Mouse (Mus musculus): ENCODE data around the gene Cplx1.

Gene Cplx1

DNA sequence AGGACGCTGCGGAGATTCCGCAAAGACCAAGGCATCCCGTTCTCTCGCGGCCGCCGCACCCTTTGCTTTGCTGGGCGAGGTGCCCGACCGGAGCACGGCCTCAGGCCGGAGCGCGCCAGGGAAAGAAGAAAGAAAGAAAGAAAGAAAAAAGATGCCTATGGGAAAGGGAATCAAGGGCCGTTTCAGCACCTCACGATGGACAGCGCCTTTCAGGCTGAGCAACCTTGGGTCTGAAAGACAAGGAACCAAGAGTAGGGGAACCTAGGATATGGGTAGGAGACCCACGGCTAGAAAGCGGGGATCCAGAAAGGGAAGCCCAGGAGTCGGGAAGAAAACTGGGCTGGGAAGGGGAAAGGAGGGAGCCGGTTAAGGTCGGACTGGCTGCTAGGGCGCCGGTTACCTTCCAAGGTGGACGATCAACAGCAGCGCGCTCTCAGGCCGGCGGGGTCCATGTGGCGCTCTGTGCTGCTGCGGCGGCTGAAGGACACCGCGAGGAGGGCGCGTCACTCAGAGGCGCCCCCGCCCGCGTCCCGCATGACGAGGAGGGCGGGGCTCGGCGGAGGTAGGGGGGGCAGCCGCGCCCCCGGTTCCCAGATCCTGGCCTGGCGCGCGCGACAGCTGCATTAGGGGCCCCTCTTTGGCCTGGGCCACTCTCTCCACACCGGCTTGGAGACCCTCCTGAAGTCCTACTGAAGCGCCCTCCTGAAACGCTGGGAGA lies at the start of gene Cplx1:
Gene Cplx1, minus strand, starts transcription at position 536 of the 718 bp plus-strand sequence.
- DNase-seq (ENCODE audit: extremely low read depth, low read depth) = peak; percentile 13

- no peak for DNase-seq (ENCODE audit: extremely low read depth, low read depth)
Measured at GRCm38 (mm10) chr5:108581361-108581891, 31.6 kb upstream of the Cplx1 start.

DNA sequence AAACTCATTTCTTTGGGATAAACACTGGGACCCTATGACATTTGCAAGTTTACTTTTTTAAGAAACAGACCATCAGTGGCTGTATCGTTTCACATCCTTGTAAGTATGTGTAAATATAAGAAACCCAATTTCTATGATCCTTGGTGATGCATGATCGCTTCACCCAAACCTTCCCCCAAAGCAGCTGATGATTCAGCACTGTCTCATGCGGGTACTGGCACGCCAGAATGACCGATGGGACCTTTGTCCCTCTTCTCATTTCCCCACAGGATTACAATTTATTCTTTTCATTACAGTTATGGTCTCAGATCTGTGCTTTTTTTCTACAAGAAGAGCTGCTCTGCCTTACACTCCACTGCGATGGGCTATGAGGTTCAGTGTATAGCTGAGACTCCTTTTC lies 23.2 kb upstream of the Cplx1 start:
- DNase-seq (ENCODE audit: extremely low read depth, low read depth) = no peak

GRCm38 (mm10) chr5:108570991-108571390 lies 21.2 kb upstream of the Cplx1 start:
- no peak for DNase-seq (ENCODE audit: extremely low read depth, low read depth)

GRCm38 (mm10) chr5:108567104-108567503 lies 17.3 kb upstream of the Cplx1 start:
- no peak for DNase-seq (ENCODE audit: extremely low read depth, low read depth)

- DNase-seq (ENCODE audit: extremely low read depth, low read depth) = no peak
Measured at GRCm38 (mm10) chr5:108566523-108566922, 16.7 kb upstream of the Cplx1 start.

DNA sequence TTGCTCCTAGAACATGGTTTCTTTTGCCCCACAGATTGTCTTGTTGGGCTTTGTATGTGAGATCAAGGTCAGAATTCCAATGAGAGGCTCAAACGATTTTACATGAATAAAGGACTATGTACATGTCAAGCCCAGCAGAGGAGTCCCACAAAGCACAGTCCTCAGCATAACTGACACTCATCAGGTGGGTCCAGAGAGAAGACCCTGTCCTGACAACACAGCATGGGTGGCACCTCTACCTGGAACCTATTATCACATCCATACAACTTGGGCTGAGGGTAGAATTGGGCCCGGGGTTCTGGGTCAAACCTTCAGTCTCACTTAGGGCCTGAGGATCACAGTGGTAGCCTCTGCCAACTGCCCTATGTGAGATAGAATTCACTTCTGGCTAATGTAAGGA lies 15.6 kb upstream of the Cplx1 start:
- DNase-seq (ENCODE audit: extremely low read depth, low read depth) = no peak

DNA sequence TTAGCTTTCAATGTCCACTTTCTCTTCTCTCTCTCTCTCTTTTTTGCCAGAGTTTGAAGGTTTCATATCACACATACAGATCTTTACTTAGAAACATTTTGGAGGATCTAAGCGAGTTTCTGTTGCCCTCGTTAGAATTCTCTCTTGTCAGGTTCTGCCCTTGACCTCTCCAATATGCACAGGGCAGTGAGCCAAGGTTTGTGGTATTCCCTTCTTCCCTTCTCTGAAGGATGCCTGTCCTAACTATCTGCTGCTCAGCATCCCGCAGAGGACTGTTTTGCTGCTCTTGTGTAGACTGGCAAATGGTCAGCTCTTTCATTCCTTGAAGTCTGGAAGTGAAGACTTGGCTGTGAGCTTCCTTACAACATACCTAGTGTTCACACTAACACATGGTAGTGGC lies 14.5 kb upstream of the Cplx1 start:
- DNase-seq (ENCODE audit: extremely low read depth, low read depth) = no peak

GRCm38 (mm10) chr5:108562483-108562882 lies 12.7 kb upstream of the Cplx1 start:
- no peak for DNase-seq (ENCODE audit: extremely low read depth, low read depth)

GRCm38 (mm10) chr5:108556986-108557385 lies 7.2 kb upstream of the Cplx1 start:
- no peak for DNase-seq (ENCODE audit: extremely low read depth, low read depth)

DNA sequence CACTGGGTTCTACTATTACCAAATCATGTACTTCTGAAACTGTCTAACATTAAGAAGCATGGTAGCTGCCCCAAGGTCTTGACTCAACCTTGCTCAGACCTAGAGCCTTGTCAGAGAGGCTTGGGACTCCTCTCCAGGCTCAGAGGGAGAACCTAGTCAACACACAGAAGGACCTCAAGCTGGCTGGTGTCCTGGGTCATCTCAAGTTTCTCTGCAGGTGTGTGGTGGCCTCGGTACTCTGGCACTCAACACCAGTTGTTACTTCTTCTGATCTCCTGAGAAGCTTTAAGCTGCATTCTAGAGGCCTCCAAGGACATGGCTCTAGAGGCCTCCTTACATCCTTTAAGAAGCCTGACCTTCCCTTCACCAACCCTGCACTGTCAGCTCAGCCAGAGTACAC lies 4.2 kb upstream of the Cplx1 start:
- DNase-seq (ENCODE audit: extremely low read depth, low read depth) = no peak

DNA sequence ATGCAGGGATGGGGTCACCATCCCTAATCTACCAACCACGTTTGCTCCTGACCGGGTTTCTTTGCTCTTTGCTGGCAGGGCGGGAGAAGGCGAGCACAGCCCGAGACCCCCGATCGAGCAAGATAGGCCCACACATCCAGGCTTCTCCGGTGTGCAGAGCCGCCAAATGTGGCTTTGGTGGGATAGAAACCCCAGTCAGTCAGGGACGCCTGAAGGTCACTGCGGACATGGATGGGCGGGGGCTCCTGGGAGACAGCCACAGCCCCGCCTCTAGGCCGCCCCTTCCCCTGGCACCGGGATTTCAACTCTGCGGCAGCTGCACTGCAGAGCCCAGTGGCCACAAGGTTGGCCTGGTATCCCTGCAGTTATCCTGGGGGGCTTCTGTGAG lies 377 bp upstream of the Cplx1 start:
- no peak for DNase-seq (ENCODE audit: extremely low read depth, low read depth)

DNA sequence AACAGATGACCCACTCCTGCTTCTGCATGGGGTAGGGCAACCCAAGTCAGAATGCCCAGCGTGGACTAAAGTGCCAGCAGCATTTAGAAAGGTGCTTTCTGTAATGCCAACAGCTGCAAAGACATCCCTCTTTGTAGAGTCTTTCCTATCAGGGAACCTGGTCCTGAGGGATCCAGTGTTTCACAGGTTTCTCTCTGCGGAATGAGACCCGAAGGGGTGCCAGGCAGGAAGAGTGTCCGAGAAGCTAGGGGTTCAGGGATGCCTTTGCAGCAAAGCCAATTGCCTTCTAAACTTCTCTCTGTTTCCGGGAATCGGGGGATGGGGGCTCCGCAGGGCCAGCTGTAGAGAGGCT lies 711 bp downstream of the Cplx1 start:
- DNase-seq (ENCODE audit: extremely low read depth, low read depth) = no peak

- no peak for DNase-seq (ENCODE audit: extremely low read depth, low read depth)
Measured at GRCm38 (mm10) chr5:108547636-108548035, 2.2 kb downstream of the Cplx1 start.

GRCm38 (mm10) chr5:108543516-108544291 lies 6.1 kb downstream of the Cplx1 start:
- no peak for DNase-seq (ENCODE audit: extremely low read depth, low read depth)

GRCm38 (mm10) chr5:108534188-108534587 lies 15.6 kb downstream of the Cplx1 start:
- DNase-seq (ENCODE audit: extremely low read depth, low read depth) = peak; percentile 64

GRCm38 (mm10) chr5:108522597-108522996 lies 27.2 kb downstream of the Cplx1 start:
- DNase-seq (ENCODE audit: extremely low read depth, low read depth) = no peak

GRCm38 (mm10) chr5:108521896-108522295 lies 27.9 kb downstream of the Cplx1 start:
- no peak for DNase-seq (ENCODE audit: extremely low read depth, low read depth)

GRCm38 (mm10) chr5:108521016-108521415 lies 28.8 kb downstream of the Cplx1 start:
- DNase-seq (ENCODE audit: extremely low read depth, low read depth) = no peak

DNA sequence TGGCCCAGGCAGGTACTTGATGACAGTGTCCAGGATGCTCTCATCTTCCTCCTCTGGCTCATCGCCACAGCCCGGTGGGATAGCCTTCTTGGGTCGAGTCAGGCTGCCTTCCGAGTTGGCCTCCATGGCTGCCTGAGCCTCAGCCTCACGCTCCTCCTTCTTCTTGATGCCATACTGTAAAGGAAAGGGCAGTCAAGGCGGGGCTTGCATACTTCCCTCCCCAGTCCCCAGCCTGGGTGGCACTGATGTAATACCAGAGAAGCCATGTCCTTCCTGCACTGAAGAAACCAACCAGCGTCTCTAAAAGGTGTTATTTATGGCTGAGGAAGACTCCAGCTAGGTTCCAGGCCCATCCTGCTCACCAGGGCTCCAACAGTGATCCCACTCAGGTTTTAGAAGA lies 29.7 kb downstream of the Cplx1 start:
- DNase-seq (ENCODE audit: extremely low read depth, low read depth) = no peak

DNA sequence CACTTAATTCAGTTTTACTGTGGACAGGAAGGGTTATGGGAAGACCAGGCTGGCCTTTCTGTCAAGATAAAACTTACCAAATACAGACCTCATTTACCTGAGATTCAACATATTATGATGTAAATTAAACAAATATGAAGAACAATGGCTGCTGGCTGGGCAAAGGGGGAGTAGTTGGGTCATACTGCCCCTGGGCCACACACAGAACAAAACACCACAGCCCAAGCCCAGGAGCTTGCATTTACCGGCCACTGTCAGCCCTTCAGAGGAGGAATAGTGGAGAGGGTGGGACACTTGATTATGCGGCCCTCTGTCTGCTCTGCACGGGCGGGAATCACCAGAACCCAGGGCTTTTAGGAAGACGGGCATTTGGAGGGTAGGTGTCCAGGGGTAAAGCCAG lies 30.9 kb downstream of the Cplx1 start:
- DNase-seq (ENCODE audit: extremely low read depth, low read depth) = no peak

GRCm38 (mm10) chr5:108518106-108518885 lies 31.5 kb downstream of the Cplx1 start:
- DNase-seq (ENCODE audit: extremely low read depth, low read depth) = no peak

Measured in MEL-GATA-1-ER (cell line).